Mouse (Mus musculus) forebrain, embryonic 11.5 days (tissue): ENCODE data around the gene Dok7. TPM values are rescaled to one million over a fixed set of nuclear protein-coding genes. Genes with fewer than 3 reads are reported as not detected.
A peak's percentile ranks its signal among the peaks of the same experiment; 100 is the strongest.

Source experiments
- ATAC-seq: fragments of 200-750 bp; cut with Nextera tagmentation; replicated peaks from 2 replicates; pipeline ENCODE4 v1.8.0; 2017; ENCODE audit warnings: moderate TSS enrichment; ENCODE audit not compliant: low FRiP score
- DNase-seq: peaks from one replicate; pipeline ENCODE4 v3.0.0-alpha.2; 2017; ENCODE audit warnings: low spot score
- H3K27ac ChIP-seq: fragments of 300-500 bp; sonication (generic); 2 replicates; pipeline ENCODE4 v1.5.1; 2014; ENCODE audit warnings: low read depth, low read length
- H3K27me3 ChIP-seq: fragments of 300-500 bp; sonication (generic); 2 replicates; pipeline ENCODE4 v1.6.1; 2014; ENCODE audit warnings: mild to moderate bottlenecking, low read length, mixed read lengths; ENCODE audit not compliant: control insufficient read depth, insufficient read depth
- H3K36me3 ChIP-seq: fragments of 300-500 bp; sonication (generic); 2 replicates; pipeline ENCODE4 v1.6.1; 2014; ENCODE audit warnings: mild to moderate bottlenecking, low read length, moderate library complexity, mixed read lengths; ENCODE audit not compliant: control insufficient read depth, insufficient read depth
- H3K4me1 ChIP-seq: fragments of 300-500 bp; sonication (generic); replicated peaks from 2 replicates; pipeline ENCODE4 v1.6.1; 2014; ENCODE audit warnings: low read length, mixed read lengths; ENCODE audit not compliant: control insufficient read depth, insufficient read depth
- H3K4me2 ChIP-seq: fragments of 300-500 bp; sonication (generic); 2 replicates; pipeline ENCODE4 v1.6.1; 2014; ENCODE audit warnings: low read depth, mild to moderate bottlenecking, low read length, moderate library complexity, mixed read lengths; ENCODE audit not compliant: severe bottlenecking
- H3K4me3 ChIP-seq: fragments of 300-500 bp; sonication (generic); 2 replicates; pipeline ENCODE4 v1.5.1; 2014; ENCODE audit warnings: low read depth, low read length
- H3K9ac ChIP-seq: fragments of 300-500 bp; sonication (generic); 2 replicates; pipeline ENCODE4 v1.6.1; 2014; ENCODE audit warnings: low read length
- H3K9me3 ChIP-seq: fragments of 300-500 bp; sonication (generic); 2 replicates; pipeline ENCODE4 v1.6.1; 2016; ENCODE audit warnings: low read length, mixed read lengths; ENCODE audit not compliant: control insufficient read depth
- WGBS: fragments of 180-500 bp; shearing (Covaris S2); extraction: QIAGEN DNeasy Blood & Tissue Kit; methylation state at CpG from one replicate; pipeline ENCODE4 v1.1.7; 2014; 5-methylcytosine and 5-hydroxymethylcytosine counted together
- polyA plus RNA-seq: library from polyadenylated mRNA; unstranded; fragments of >200 nt; fragmentation: Nextera tagmentation; extraction: Ambion mirVana; gene quantifications from 2 replicates; pipeline ENCODE4 v1.2.1, GENCODE M21; 2014

Gene Dok7
- polyA plus RNA-seq, 1 experiment from 2014 or later, result not detected

DNA sequence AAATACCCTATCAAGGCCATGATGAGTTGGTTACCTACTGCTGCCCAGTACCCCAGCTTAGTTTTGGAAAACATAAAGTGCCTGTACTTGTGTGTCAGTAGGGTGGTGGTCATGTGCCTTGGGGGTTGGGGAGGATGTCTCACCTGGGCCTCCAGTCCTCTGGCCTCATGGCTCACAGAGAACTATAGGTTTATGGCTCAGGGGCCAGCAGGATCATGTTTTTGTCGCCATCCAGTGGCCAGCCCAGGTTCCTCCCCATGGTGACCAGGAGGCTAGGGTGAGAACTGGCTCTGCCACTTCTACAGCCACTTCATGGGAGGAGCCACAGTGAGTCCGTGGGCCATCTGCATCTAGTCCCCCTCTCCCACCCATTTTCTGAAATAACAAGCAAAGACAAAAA, 31.6 kb upstream of the Dok7 start:
- Histone ChIP-seq H3K9me3 (no peaks in the 10 kb centered on the region), H3K27me3 (no peaks in the 10 kb centered on the region), H3K4me3 (no peak overlapping the region), H3K4me2 (no peak overlapping the region), H3K4me1 (no peaks in the 10 kb centered on the region; the same call in 1 of the 2 replicates), H3K36me3 (peaks cover 16% of the 10 kb centered on the region), H3K27ac (no peak overlapping the region), H3K9ac (no peak overlapping the region)
- ATAC-seq (0 out of 2 replicates have a peak, but pooled peaks have one; percentile 24), DNase-seq (no peak)
- 24% methylated on average over 2 of the region's 2 CpGs for WGBS

DNA sequence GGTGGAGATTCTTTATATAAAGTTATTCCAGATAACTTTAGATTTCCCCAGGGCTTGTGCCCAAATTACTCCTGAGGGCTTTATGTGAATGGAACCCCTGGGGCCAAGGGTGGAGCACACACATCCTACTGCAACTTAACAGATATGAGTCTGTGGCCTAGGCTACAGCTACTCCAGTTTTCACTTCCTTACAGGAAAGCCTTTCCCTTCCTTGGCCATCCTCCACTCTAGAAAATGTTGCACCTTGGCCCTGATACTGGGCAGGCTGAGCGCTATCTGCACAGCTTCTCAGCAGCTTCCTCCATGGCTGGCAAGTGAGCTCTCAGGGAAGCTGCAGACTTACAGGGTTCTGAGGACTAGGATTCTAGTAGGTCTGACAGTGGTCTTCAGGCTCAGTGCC, 27.3 kb upstream of the Dok7 start:
- H3K36me3 ChIP-seq, result peaks cover 16% of the 10 kb centered on the region
- ATAC-seq (no peak), DNase-seq (no peak)
- H3K27ac ChIP-seq, result no peak overlapping the region
- no peaks in the 10 kb centered on the region for H3K9me3 ChIP-seq
- WGBS, result 100% methylated on average over 1 of the region's 1 CpGs
- no peaks in the 10 kb centered on the region; the same call in 1 of the 2 replicates for H3K4me1 ChIP-seq
- H3K4me2 ChIP-seq, result no peak overlapping the region
- H3K4me3 ChIP-seq, result no peak overlapping the region
- no peak overlapping the region for H3K9ac ChIP-seq
- H3K27me3 ChIP-seq, result no peaks in the 10 kb centered on the region

DNA sequence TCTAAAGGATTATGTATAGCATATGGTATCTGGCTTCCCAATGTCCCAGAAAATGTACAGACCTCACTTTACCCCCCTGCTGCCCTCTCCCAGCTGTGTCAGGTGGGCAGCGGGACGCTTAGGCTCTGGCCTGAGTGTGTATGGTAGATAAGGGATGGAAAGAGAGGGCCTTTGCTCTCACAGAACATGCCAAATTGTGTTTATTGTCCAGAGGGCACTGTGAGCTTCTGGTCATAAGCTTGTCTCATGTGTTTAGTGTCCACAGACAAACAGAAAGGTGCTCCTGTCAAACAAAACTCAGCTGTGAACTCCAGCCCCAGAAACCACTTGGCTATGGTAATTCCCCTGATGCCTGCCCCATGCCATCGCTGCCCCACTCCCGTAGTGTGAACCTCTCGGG, 26.8 kb upstream of the Dok7 start:
- Histone ChIP-seq H3K27ac (no peak overlapping the region), H3K36me3 (peaks cover 16% of the 10 kb centered on the region)
- 89% methylated on average over 5 of the region's 5 CpGs for WGBS

DNA sequence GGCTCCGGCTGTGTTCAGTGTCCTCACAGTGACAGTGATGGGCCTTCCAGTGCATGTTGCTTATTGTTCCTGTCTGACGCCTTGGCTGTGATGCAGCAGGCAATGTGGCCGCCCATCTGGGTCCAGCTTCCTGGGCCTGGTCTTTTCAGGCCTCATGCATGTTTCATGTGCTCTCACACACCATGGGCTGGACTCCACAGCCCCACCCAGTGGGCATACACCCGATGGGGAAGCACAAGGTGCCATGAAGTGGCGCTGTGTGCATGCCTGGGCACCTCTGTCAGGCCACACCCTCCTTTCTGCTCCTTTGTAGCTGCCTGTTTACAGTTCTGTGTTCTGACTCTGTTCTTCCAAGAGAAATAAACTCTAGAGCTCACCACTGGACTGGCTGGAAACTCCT, 23.5 kb upstream of the Dok7 start:
- H3K36me3 ChIP-seq, result peaks cover 3% of the 10 kb centered on the region
- no peak for ATAC-seq
- 83% methylated on average over 5 of the region's 5 CpGs for WGBS
- no peak overlapping the region for H3K4me2 ChIP-seq
- no peaks in the 10 kb centered on the region for H3K4me1 ChIP-seq
- H3K9ac ChIP-seq, result no peak overlapping the region
- H3K27me3 ChIP-seq, result no peaks in the 10 kb centered on the region
- DNase-seq, result no peak
- H3K9me3 ChIP-seq, result no peaks in the 10 kb centered on the region
- H3K4me3 ChIP-seq, result no peak overlapping the region
- H3K27ac ChIP-seq, result no peak overlapping the region

More for the DNA sequence above, 26.8 kb upstream of the Dok7 start:
- Histone ChIP-seq H3K4me3 (no peak overlapping the region), H3K4me1 (no peaks in the 10 kb centered on the region), H3K4me2 (no peak overlapping the region), H3K27me3 (no peaks in the 10 kb centered on the region), H3K9me3 (no peaks in the 10 kb centered on the region), H3K9ac (no peak overlapping the region)
- no peak for DNase-seq
- ATAC-seq, result no peak

DNA sequence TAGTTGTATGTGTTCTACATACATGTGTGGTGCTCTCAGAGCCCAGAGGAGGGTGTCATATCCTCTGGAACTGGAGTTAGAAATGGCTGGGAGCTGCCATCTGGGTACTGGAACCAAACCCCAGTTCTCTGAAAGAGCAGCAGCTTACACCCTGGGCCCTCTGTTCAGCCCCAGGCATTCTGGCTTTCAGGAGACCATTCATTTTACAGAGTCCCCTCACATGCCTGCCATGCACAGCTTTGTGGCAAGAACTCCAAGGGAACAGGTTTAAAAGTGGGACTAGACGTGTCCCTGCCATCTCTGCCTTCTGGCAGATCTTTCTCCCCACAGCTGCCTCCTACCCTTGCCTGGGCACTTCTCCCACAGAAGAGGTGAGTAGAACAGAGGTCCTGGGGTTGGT, 22.9 kb upstream of the Dok7 start:
- WGBS, result 78% methylated on average over 1 of the region's 1 CpGs
- H3K4me1 ChIP-seq, result no peaks in the 10 kb centered on the region
- ATAC-seq, result no peak

DNA sequence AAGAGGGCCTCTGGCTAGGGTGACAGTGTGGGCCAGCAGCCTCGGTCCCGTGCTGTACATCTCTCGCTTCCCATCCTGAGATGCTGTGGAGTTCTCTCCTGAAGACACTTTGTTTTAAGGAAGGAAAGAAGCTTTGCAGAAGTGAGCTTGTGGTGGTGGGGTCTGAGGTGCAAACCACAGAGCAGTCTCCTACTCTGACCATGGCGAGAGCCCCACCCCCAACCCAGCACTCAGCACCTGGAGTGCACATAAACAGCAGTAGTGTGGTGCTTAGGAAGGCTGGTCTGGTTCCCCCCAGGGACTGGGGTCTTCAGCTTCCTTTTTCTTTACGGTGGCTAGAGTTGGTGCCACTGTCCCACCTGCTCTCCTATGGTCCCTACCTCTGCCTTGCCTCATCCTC, 21.4 kb upstream of the Dok7 start:
- H3K4me1 ChIP-seq, result no peaks in the 10 kb centered on the region
- no peak overlapping the region for H3K4me3 ChIP-seq
- no peaks in the 10 kb centered on the region for H3K27me3 ChIP-seq
- H3K9ac ChIP-seq, result no peak overlapping the region
- WGBS, result 94% methylated on average over 5 of the region's 5 CpGs
- H3K4me2 ChIP-seq, result no peak overlapping the region
- ATAC-seq (no peak), DNase-seq (no peak)
- H3K9me3 ChIP-seq, result no peaks in the 10 kb centered on the region
- no peak overlapping the region for H3K27ac ChIP-seq
- H3K36me3 ChIP-seq, result no peaks in the 10 kb centered on the region

More for the DNA sequence above, 22.9 kb upstream of the Dok7 start:
- no peaks in the 10 kb centered on the region for H3K27me3 ChIP-seq
- H3K4me3 ChIP-seq, result no peak overlapping the region
- peaks cover 3% of the 10 kb centered on the region for H3K36me3 ChIP-seq
- no peak overlapping the region for H3K4me2 ChIP-seq
- no peak overlapping the region for H3K27ac ChIP-seq
- no peak for DNase-seq
- no peaks in the 10 kb centered on the region for H3K9me3 ChIP-seq
- no peak overlapping the region for H3K9ac ChIP-seq

DNA sequence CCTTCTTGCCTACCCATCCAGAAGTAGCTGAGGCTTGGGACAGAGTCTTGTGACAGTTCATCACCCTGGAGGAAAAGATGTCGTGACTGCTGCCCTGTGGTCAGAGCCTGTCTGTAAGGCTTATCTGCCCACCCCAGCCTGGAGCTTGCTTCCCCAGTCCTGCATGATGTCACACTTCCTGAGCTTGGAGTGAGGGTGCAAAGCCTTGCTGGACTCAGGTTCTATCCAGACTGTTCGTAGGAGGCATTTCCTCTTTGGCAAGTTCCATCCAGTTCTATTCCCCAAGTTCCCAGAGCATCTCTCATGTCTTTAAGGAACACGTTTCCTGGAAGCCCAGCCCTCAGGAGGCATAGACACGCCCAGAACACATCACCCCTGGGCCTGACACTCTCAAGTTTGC, 20.8 kb upstream of the Dok7 start:
- H3K36me3 ChIP-seq, result no peaks in the 10 kb centered on the region
- ATAC-seq, result no peak
- DNase-seq, result no peak
- H3K4me1 ChIP-seq, result no peaks in the 10 kb centered on the region
- H3K4me2 ChIP-seq, result no peak overlapping the region
- no peaks in the 10 kb centered on the region for H3K27me3 ChIP-seq
- H3K27ac ChIP-seq, result no peak overlapping the region
- H3K4me3 ChIP-seq, result no peak overlapping the region
- no peak overlapping the region for H3K9ac ChIP-seq
- 81% methylated on average over 4 of the region's 4 CpGs for WGBS
- no peaks in the 10 kb centered on the region for H3K9me3 ChIP-seq

DNA sequence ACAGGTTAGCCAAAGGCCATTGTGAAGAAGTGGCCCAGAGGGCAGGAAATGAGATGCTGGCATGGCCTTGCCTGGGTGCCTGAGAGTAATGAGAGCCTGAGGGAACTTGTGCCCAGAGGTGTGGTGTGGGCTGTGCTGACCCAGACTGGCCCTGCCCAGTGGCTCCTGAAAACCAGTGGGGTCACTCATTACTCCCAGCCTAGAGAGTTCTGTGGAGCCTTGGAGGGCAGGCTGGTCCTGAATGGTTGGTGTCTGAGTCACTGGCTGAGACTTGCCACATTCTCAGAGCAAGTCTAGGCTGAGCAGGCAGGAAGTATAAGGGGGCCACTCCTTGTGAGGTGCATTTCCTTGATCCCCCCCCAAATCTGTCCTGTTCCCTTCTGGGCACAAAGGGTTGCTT, 19.1 kb upstream of the Dok7 start:
- H3K27me3 ChIP-seq, result no peaks in the 10 kb centered on the region
- H3K36me3 ChIP-seq, result no peaks in the 10 kb centered on the region
- no peak overlapping the region for H3K27ac ChIP-seq
- no peak for DNase-seq
- no peak overlapping the region for H3K4me3 ChIP-seq
- no peaks in the 10 kb centered on the region for H3K9me3 ChIP-seq
- H3K4me1 ChIP-seq, result no peaks in the 10 kb centered on the region
- H3K9ac ChIP-seq, result no peak overlapping the region
- no peak for ATAC-seq
- H3K4me2 ChIP-seq, result no peak overlapping the region

DNA sequence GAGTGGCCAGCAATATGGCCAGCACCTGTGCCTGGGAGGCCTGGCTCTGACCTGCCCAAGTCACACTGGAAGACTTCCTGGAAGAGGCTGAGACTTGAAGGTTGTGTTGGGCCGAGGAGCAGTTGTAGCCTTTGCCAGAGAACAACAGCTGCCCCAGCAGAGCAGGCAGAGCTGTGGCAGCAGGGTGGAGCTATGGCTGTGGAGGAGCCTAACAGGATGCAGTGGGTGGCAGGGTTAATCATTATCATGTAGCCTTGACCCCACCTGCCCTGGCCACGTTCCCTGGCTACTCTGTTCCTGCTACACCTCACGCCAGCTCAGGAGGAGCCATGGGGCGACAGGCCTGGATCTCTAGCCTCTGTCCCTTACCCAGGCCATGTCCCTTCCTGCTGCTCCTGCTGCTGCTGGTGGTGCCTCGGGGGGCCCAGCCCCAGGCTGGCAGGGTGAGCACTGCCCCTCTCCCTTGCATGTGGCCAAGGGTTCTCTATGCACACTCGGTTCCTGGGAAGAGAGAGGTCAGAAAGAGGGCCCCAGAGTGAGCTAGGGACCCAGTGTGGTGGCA, 15.2 kb upstream of the Dok7 start, which contains the start of gene Hgfac:
Gene Hgfac, plus strand, starts transcription at position 242 of the 562 bp plus-strand sequence.
- WGBS, result 67% methylated on average over 6 of the region's 6 CpGs
- Histone ChIP-seq H3K4me1 (no peaks in the 10 kb centered on the region), H3K9ac (no peak within 1 kb of the TSS), H3K36me3 (no peaks in the 10 kb centered on the region), H3K4me2 (no peak within 1 kb of the TSS), H3K27ac (no peak within 1 kb of the TSS), H3K4me3 (no peak within 1 kb of the TSS), H3K27me3 (no peaks in the 10 kb centered on the region), H3K9me3 (no peaks in the 10 kb centered on the region)
- no peak for ATAC-seq
- DNase-seq, result no peak
